Mouse (Mus musculus): ENCODE measurements around the gene Irf2bp1.

- TF ChIP-seq CTCF (conservative IDR thresholded peaks at IDR 0.05 in 1 of 2, IDR thresholded peaks at IDR 0.05 in 1 of 2; ENCODE audit: low read depth in 2 of 2, low read length in 2 of 2) (no peak), MAX (IDR thresholded peaks at IDR 0.05; ENCODE audit: low read length) (no peak), USF1 (IDR thresholded peaks at IDR 0.05; ENCODE audit: low read depth, low read length) (no peak), POLR2A (IDR thresholded peaks at IDR 0.05; ENCODE audit: low read depth, low read length) (no peak)
Measured at GRCm38 (mm10) chr7:19048006-19048527, 44.2 kb downstream of the Irf2bp1 start.

Measured in CH12.LX (cell line).